Mouse (Mus musculus): ENCODE measurements around the gene Rab1b.

- TF ChIP-seq USF1 (IDR thresholded peaks at IDR 0.05; ENCODE audit: low read depth) (no peak), CTCF (IDR thresholded peaks at IDR 0.05; ENCODE audit: control insufficient read depth, insufficient read depth, insufficient read length) (no peak)
These were observed 9.1 kb downstream of the Rab1b start for GRCm38 (mm10) chr19:5097521-5098362.
